Mouse (Mus musculus) left cerebral cortex, postnatal 10 days (tissue): ENCODE data around the gene Ankrd63. TPM values are rescaled to one million over a fixed set of nuclear protein-coding genes. Genes with fewer than 3 reads are reported as not detected.

Source experiments
- DNase-seq, 2 experiments: peaks; one replicate each; pipeline ENCODE4 v3.0.0; 2021 to 2022; ENCODE audit warnings: low spot score in 2 of 2, mixed read lengths in 1 of 2; ENCODE audit errors: extremely low spot score in 1 of 2
- intact Hi-C: fragments of 180-260 bp; cut with DNase I; formaldehyde crosslinking; loops from one replicate; pipeline ENCODE4 v1.15.1; 2025
- total RNA-seq, 2 experiments: library from RNA; stranded (reverse); gene quantifications; 2 replicates each; pipeline ENCODE4 v1.2.3; 2021

Gene Ankrd63
- total RNA-seq, 2 experiments from 2014 or later = 5.9 to 8.9 TPM

- intact Hi-C loops = loop anchor here (5.0 kb wide), 2 partner anchors 33 to 93 kb away; no protein-coding TSS in a partner anchor
- DNase-seq = peak in 1 of 2 experiments; percentile 21
Observed at GRCm38 (mm10) chr2:118729816-118730621, 26.3 kb upstream of the Ankrd63 start.

GRCm38 (mm10) chr2:118729194-118729593 is 25.4 kb upstream of the Ankrd63 start:
- intact Hi-C loops = no loop called here
- DNase-seq = peak in 1 of 2 experiments; percentile 18

GRCm38 (mm10) chr2:118728337-118728736 is 24.6 kb upstream of the Ankrd63 start, which contains the start of gene Plcb2:
Gene Plcb2, minus strand, starts transcription at chr2:118728438.
- intact Hi-C loops = no loop called here

GRCm38 (mm10) chr2:118727911-118728310 is 24.1 kb upstream of the Ankrd63 start:
- intact Hi-C loops = no loop called here
- DNase-seq = peak in 1 of 2 experiments; percentile 27

More at GRCm38 (mm10) chr2:118728337-118728736, 24.6 kb upstream of the Ankrd63 start, which contains the start of gene Plcb2:
- peak in 1 of 2 experiments; percentile 42 for DNase-seq

GRCm38 (mm10) chr2:118726873-118727272 is 23.1 kb upstream of the Ankrd63 start:
- intact Hi-C loops = no loop called here
- DNase-seq = no peak

GRCm38 (mm10) chr2:118725511-118725910 is 21.7 kb upstream of the Ankrd63 start:
- intact Hi-C loops = no loop called here
- no peak for DNase-seq

- intact Hi-C loops = no loop called here
- DNase-seq = peak in 1 of 2 experiments; percentile 12
Observed at GRCm38 (mm10) chr2:118723693-118724486, 20.1 kb upstream of the Ankrd63 start.

GRCm38 (mm10) chr2:118716677-118717076 is 12.9 kb upstream of the Ankrd63 start:
- DNase-seq = peak in 1 of 2 experiments; percentile 8
- intact Hi-C loops = no loop called here

- intact Hi-C loops = no loop called here
Observed at GRCm38 (mm10) chr2:118714230-118714629, 10.5 kb upstream of the Ankrd63 start.

GRCm38 (mm10) chr2:118713631-118714030 is 9.9 kb upstream of the Ankrd63 start:
- intact Hi-C loops = no loop called here
- DNase-seq = peak in 1 of 2 experiments; percentile 12

More at GRCm38 (mm10) chr2:118714230-118714629, 10.5 kb upstream of the Ankrd63 start:
- peak; percentile 76 to 83 for DNase-seq

- peak in 1 of 2 experiments; percentile 82 for DNase-seq
- intact Hi-C loops = no loop called here
Observed at GRCm38 (mm10) chr2:118711038-118711494, 7.3 kb upstream of the Ankrd63 start.

GRCm38 (mm10) chr2:118709655-118710221 is 6.0 kb upstream of the Ankrd63 start:
- DNase-seq = peak in 1 of 2 experiments; percentile 51
- intact Hi-C loops = no loop called here

GRCm38 (mm10) chr2:118708472-118708871 is 4.7 kb upstream of the Ankrd63 start:
- intact Hi-C loops = no loop called here
- no peak for DNase-seq

- DNase-seq = no peak
- intact Hi-C loops = no loop called here
Observed at GRCm38 (mm10) chr2:118706436-118706835, 2.7 kb upstream of the Ankrd63 start.

GRCm38 (mm10) chr2:118702883-118703761 is 641 bp downstream of the Ankrd63 start:
- intact Hi-C loops = loop anchor here (5.0 kb wide), 2 partner anchors 44 to 179 kb away; partner anchors contain the start of gene Inafm2
- peak in 1 of 2 experiments; percentile 72 for DNase-seq

GRCm38 (mm10) chr2:118701971-118702882 is 1.5 kb downstream of the Ankrd63 start:
- DNase-seq = no peak
- intact Hi-C loops = loop anchor here (5.0 kb wide), 2 partner anchors 45 to 180 kb away; partner anchors contain the start of gene Inafm2

- intact Hi-C loops = loop anchor here (5.0 kb wide), 2 partner anchors 46 to 181 kb away; partner anchors contain the start of gene Inafm2
Observed at GRCm38 (mm10) chr2:118701161-118701560, 2.6 kb downstream of the Ankrd63 start.

More at GRCm38 (mm10) chr2:118701161-118701560, 2.6 kb downstream of the Ankrd63 start:
- DNase-seq = no peak
